Mouse (Mus musculus) small intestine, adult 2 months (tissue): ENCODE results near the gene Adcy10.

Experiments
- CTCF ChIP-seq: fragments of 200-500 bp; IDR thresholded peaks from 2 replicates; pipeline ENCODE4 v1.5.1; 2012; ENCODE audit warnings: low read depth, mild to moderate bottlenecking, control low read depth, inconsistent platforms, low read length, moderate library complexity, mixed read lengths; ENCODE audit not compliant: insufficient replicate concordance, insufficient read length; ENCODE audit errors: extremely low read depth
- POLR2A ChIP-seq: fragments of 200-500 bp; IDR thresholded peaks from 2 replicates; pipeline ENCODE4 v1.6.1; 2012; ENCODE audit warnings: low read depth, mild to moderate bottlenecking, control low read depth, inconsistent platforms, low read length, moderate library complexity

GRCm38 (mm10) chr1:165585389-165586104 lies 100.6 kb downstream of the Adcy10 start:
- TF ChIP-seq POLR2A = no peak
- TF ChIP-seq CTCF = no peak
